ENCODE assay signal across 9 mouse cellular contexts in the genomic region with DNA sequence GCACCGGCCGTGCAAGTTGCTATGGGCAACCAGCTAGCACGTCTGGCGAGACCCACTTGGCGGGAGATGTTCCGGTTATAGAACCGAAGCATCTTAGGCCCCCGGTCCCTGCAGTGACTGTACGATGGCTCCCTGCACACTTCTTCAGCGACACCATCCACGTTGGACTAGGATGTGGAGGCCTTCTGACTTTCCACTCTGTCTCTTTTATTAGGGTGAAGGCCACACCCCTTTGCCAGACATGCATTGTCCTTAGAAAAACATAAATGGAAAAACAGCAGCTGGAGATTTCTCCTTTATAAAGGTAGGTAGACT. TPM values are rescaled to one million over a fixed set of nuclear protein-coding genes. Genes with fewer than 3 reads are reported as not detected.
DNase-seq lines count a peak whose midpoint lies in the region; ATAC-seq and TF ChIP-seq lines count a peak whose summit lies in the region.
"Had no signal": no experiment of that assay in that cellular context is flagged by ENCODE, and none has a peak within 500 bp of the region (broad histone marks: within the 10 kb centered on the region; RNA-seq: fewer than 3 reads in every experiment).

No protein-coding gene starts in this region.

- peak overlapping the region; percentile 64 for H3K4me2 ChIP-seq in heart, embryonic 11.5 days
- peak overlapping the region; percentile 89; the same call in 1 of the 2 replicates for H3K4me2 ChIP-seq in CH12.LX (ENCODE audit: insufficient read depth, low read depth, poor library complexity, severe bottlenecking)
- H3K4me2 ChIP-seq in forebrain, embryonic 15.5 days (replicated peaks) = peak overlapping the region; percentile 49
- H3K4me2 ChIP-seq in liver, embryonic 16.5 days (ENCODE audit: low read depth, low read length) = peak overlapping the region; percentile 82

- DNase-seq in heart, postnatal 10 days = no peak
- DNase-seq in CH12.LX (ENCODE audit: extremely low read depth) = no peak
- DNase-seq in right cerebral cortex, postnatal 25 days = no peak
- DNase-seq in Muller cell, postnatal 12 days (ENCODE audit: inconsistent ontology term) = no peak
- DNase-seq in layer of hippocampus, adult 18-20 months (ENCODE audit: low spot score in 2 of 2) = no peak

- intact Hi-C loops in heart, postnatal 10 days (cut with DNase I) = no loop called here

- peaks cover 15% of the 10 kb centered on the region for H3K36me3 ChIP-seq in heart, embryonic 11.5 days (ENCODE audit: control insufficient read depth, insufficient read depth, low read length)
- peaks cover 16 to 22% of the 10 kb centered on the region in 2 experiments for H3K36me3 ChIP-seq in CH12.LX (replicated peaks in 1 of 2; ENCODE audit: control insufficient read depth in 1 of 2, insufficient read depth in 1 of 2, low read length in 1 of 2)
- H3K36me3 ChIP-seq in forebrain, embryonic 15.5 days = peaks cover 26% of the 10 kb centered on the region
- peaks cover 2% of the 10 kb centered on the region; the same call in 1 of the 2 replicates for H3K36me3 ChIP-seq in liver, embryonic 16.5 days (ENCODE audit: control insufficient read depth, insufficient read depth)

- no peaks in the 10 kb centered on the region; the same call in 1 of the 2 replicates for H3K79me2 ChIP-seq in CH12.LX (replicated peaks; ENCODE audit: control insufficient read depth, extremely low read depth, insufficient read depth, poor library complexity, severe bottlenecking)

- H3K27ac ChIP-seq in heart, embryonic 11.5 days (ENCODE audit: low read depth, low read length) = peak overlapping the region; percentile 89
- H3K27ac ChIP-seq in CH12.LX (ENCODE audit: insufficient read depth, low read depth) = peak overlapping the region; percentile 82
- H3K27ac ChIP-seq in forebrain, embryonic 15.5 days (replicated peaks) = peak overlapping the region; percentile 84
- peak overlapping the region; percentile 90 for H3K27ac ChIP-seq in liver, embryonic 16.5 days (ENCODE audit: low read length)

- no peak for TF ChIP-seq EP300 in CH12.LX (IDR thresholded peaks at IDR 0.05; ENCODE audit: low read length)

- in situ Hi-C loops in CH12.LX (cut with MboI; ENCODE audit: low pct_ligation_motif_present, low pct_unique_long_range_greater_than_20kb, low sequenced_read_pairs) = loop anchor here (5.0 kb wide), 1 partner anchor 94 kb away; no protein-coding TSS in a partner anchor

- H3K27me3 ChIP-seq in heart, embryonic 11.5 days (ENCODE audit: control insufficient read depth, insufficient read depth, low read length) = no peaks in the 10 kb centered on the region
- no peaks in the 10 kb centered on the region for H3K27me3 ChIP-seq in CH12.LX (replicated peaks)
- H3K27me3 ChIP-seq in forebrain, embryonic 15.5 days = no peaks in the 10 kb centered on the region
- no peaks in the 10 kb centered on the region for H3K27me3 ChIP-seq in liver, embryonic 16.5 days (ENCODE audit: control insufficient read depth, insufficient read depth, low read depth, low read length)

- no peaks in the 10 kb centered on the region for H3K9me3 ChIP-seq in heart, embryonic 11.5 days (replicated peaks; ENCODE audit: control insufficient read depth, low read length)
- peaks cover 9% of the 10 kb centered on the region for H3K9me3 ChIP-seq in CH12.LX (replicated peaks; ENCODE audit: low read length)
- H3K9me3 ChIP-seq in forebrain, embryonic 15.5 days = no peaks in the 10 kb centered on the region
- H3K9me3 ChIP-seq in liver, embryonic 16.5 days (replicated peaks; ENCODE audit: control insufficient read depth, low read length) = 0 out of 2 replicates have a peak, but pooled peaks cover 2% of the 10 kb centered on the region

- peak overlapping the region; percentile 81 for H3K9ac ChIP-seq in heart, embryonic 11.5 days (ENCODE audit: low read depth, low read length)
- peak overlapping the region; percentile 76 for H3K9ac ChIP-seq in CH12.LX (ENCODE audit: insufficient read depth, low read depth)
- H3K9ac ChIP-seq in forebrain, embryonic 15.5 days (replicated peaks) = peak overlapping the region; percentile 61
- H3K9ac ChIP-seq in liver, embryonic 16.5 days (ENCODE audit: low read depth, low read length) = peak overlapping the region; percentile 74

- TF ChIP-seq RAD21 in CH12.LX (IDR thresholded peaks at IDR 0.05; ENCODE audit: low read depth, low read length) = no peak

- 0% methylated on average over 11 of the region's 11 CpGs for WGBS in heart, embryonic 11.5 days (ENCODE audit: insufficient replicate concordance)
- under 1% methylated on average over 11 of the region's 11 CpGs for WGBS in forebrain, embryonic 15.5 days
- WGBS in liver, embryonic 16.5 days (ENCODE audit: insufficient replicate concordance) = 2% methylated on average over 11 of the region's 11 CpGs

- peak overlapping the region; percentile 55 for H3K4me3 ChIP-seq in heart, embryonic 11.5 days (ENCODE audit: low read depth, low read length)
- peak overlapping the region; percentile 57 to 77 (median 70) for H3K4me3 ChIP-seq in CH12.LX (replicated peaks in 1 of 3; ENCODE audit: low read depth in 2 of 3, low read length in 2 of 3, poor library complexity in 1 of 3)
- H3K4me3 ChIP-seq in forebrain, embryonic 15.5 days = peak overlapping the region; percentile 59
- H3K4me3 ChIP-seq in liver, embryonic 16.5 days (ENCODE audit: low read depth, low read length) = peak overlapping the region; percentile 81

- dilution Hi-C loops in CH12.LX (cut with MboI; ENCODE audit: extremely low pct_ligation_motif_present, extremely low pct_unique_long_range_greater_than_20kb, low sequenced_read_pairs) = no loop called here

- ATAC-seq in heart, embryonic 11.5 days (replicated peaks; ENCODE audit: insufficient number of reproducible peaks, low FRiP score, low TSS enrichment) = peak; percentile 23; the same call in 1 of the 2 replicates
- no peak for ATAC-seq in forebrain, embryonic 15.5 days (replicated peaks)
- ATAC-seq in liver, embryonic 16.5 days (ENCODE audit: low read depth) = no peak

- TF ChIP-seq POLR2A in CH12.LX (IDR thresholded peaks at IDR 0.05; ENCODE audit: low read depth, low read length) = no peak

- TF ChIP-seq CTCF in CH12.LX (conservative IDR thresholded peaks at IDR 0.05 in 1 of 2, IDR thresholded peaks at IDR 0.05 in 1 of 2; ENCODE audit: low read depth in 2 of 2, low read length in 2 of 2) = no peak

- H3K4me1 ChIP-seq in heart, embryonic 11.5 days (ENCODE audit: control insufficient read depth, insufficient read depth, low read length) = no peaks in the 10 kb centered on the region
- peaks cover 15 to 36% of the 10 kb centered on the region in 2 experiments for H3K4me1 ChIP-seq in CH12.LX (ENCODE audit: control insufficient read depth in 1 of 2, insufficient read depth in 2 of 2)
- H3K4me1 ChIP-seq in forebrain, embryonic 15.5 days = peaks cover 18% of the 10 kb centered on the region
- peaks cover 22% of the 10 kb centered on the region for H3K4me1 ChIP-seq in liver, embryonic 16.5 days (ENCODE audit: control insufficient read depth, low read depth, low read length)

TF ChIP-seq in CH12.LX, 34 proteins besides CTCF, POLR2A, EP300 and RAD21:
- peak; percentile 92 for TF ChIP-seq MXI1 (IDR thresholded peaks at IDR 0.05; ENCODE audit: low read depth, low read length)
- TF ChIP-seq TBP (conservative IDR thresholded peaks at IDR 0.05; ENCODE audit: low read depth, low read length) = peak; percentile 85
- no peak for TF ChIP-seq ELF1 (IDR thresholded peaks at IDR 0.05; ENCODE audit: low read depth, low read length)
- no peak for TF ChIP-seq JUND (conservative IDR thresholded peaks at IDR 0.05; ENCODE audit: low read depth, low read length)
- no peak for TF ChIP-seq USF1 (IDR thresholded peaks at IDR 0.05; ENCODE audit: low read depth, low read length)
- no peak for TF ChIP-seq E2F4 (IDR thresholded peaks at IDR 0.05; ENCODE audit: insufficient replicate concordance, low read depth, low read length)
- peak; percentile 16; the same call in 1 of the 2 replicates for TF ChIP-seq SIN3A (IDR thresholded peaks at IDR 0.05; ENCODE audit: low read length)

RNA-seq across cellular contexts. Expression of a gene that starts 0.5 kb away (rescaled TPM):
- 37.6 and 38.8 TPM in 2 replicates for polyA plus RNA-seq in heart, embryonic 11.5 days (2014; fragmentation: Nextera tagmentation; extraction: Ambion mirVana)
- total RNA-seq in heart, postnatal 10 days (2021) = 10 to 100 TPM; 42.9 to 46.8 TPM
- total RNA-seq in CH12.LX (2012; rRNA removed) = 19.7 and 23.3 TPM in 2 replicates
- 22.3 and 24.5 TPM in 2 replicates for total RNA-seq in CH12.LX (2014; rRNA removed)
- polyA plus RNA-seq in CH12.LX (2012; ENCODE audit: insufficient read length, low read depth) = 18.6 and 23.7 TPM in 2 replicates
- 67.3 and 72.6 TPM in 2 replicates for polyA plus RNA-seq in forebrain, embryonic 15.5 days (2015; fragmentation: Nextera tagmentation; extraction: Ambion mirVana)
- 10.1 and 11.4 TPM in 2 replicates for polyA plus RNA-seq in liver, embryonic 16.5 days (2015; fragmentation: Nextera tagmentation; extraction: Ambion mirVana)
- 10 to 100 TPM; 56.2 to 56.7 TPM for total RNA-seq in layer of hippocampus, adult 18-20 months (2021)

RNA-seq across cellular contexts. Expression of a gene that starts 12.5 kb away (rescaled TPM):
- 0.11 TPM in 1 of 2 replicates, not detected in the other for polyA plus RNA-seq in heart, embryonic 11.5 days (2014; fragmentation: Nextera tagmentation; extraction: Ambion mirVana)
- not detected for total RNA-seq in heart, postnatal 10 days (2021)
- total RNA-seq in CH12.LX (2012; rRNA removed) (0.08 TPM in 2 replicates), CH12.LX (2014; rRNA removed) (0.08 TPM in 1 of 2 replicates, not detected in the other)
- not detected in 2 replicates for polyA plus RNA-seq in CH12.LX (2012; ENCODE audit: insufficient read length, low read depth)
- not detected in 2 replicates for polyA plus RNA-seq in forebrain, embryonic 15.5 days (2015; fragmentation: Nextera tagmentation; extraction: Ambion mirVana)
- not detected in 2 replicates for polyA plus RNA-seq in liver, embryonic 16.5 days (2015; fragmentation: Nextera tagmentation; extraction: Ambion mirVana)
- total RNA-seq in layer of hippocampus, adult 18-20 months (2021) = not detected
- total RNA-seq: left cerebral cortex, adult 18-20 months had no signal

RNA-seq across cellular contexts. Expression of a gene that starts 46.9 kb away (rescaled TPM):
- polyA plus RNA-seq in heart, embryonic 11.5 days (2014; fragmentation: Nextera tagmentation; extraction: Ambion mirVana) = 4.2 and 5.1 TPM in 2 replicates
- 1 to 10 TPM; 4.3 to 4.4 TPM for total RNA-seq in heart, postnatal 10 days (2021)
- total RNA-seq in CH12.LX (2012; rRNA removed) (2.2 and 3.3 TPM in 2 replicates), CH12.LX (2014; rRNA removed) (1.3 and 1.4 TPM in 2 replicates)
- 0.76 and 0.79 TPM in 2 replicates for polyA plus RNA-seq in CH12.LX (2012; ENCODE audit: insufficient read length, low read depth)
- polyA plus RNA-seq in forebrain, embryonic 15.5 days (2015; fragmentation: Nextera tagmentation; extraction: Ambion mirVana) = 4.0 and 6.0 TPM in 2 replicates
- polyA plus RNA-seq in liver, embryonic 16.5 days (2015; fragmentation: Nextera tagmentation; extraction: Ambion mirVana) = 3.2 and 3.8 TPM in 2 replicates
- total RNA-seq in layer of hippocampus, adult 18-20 months (2021) = 10 to 100 TPM; 15.1 to 17.4 TPM

RNA-seq across cellular contexts. Expression of a gene that starts 47.2 kb away (rescaled TPM):
- 10.2 and 12.7 TPM in 2 replicates for polyA plus RNA-seq in heart, embryonic 11.5 days (2014; fragmentation: Nextera tagmentation; extraction: Ambion mirVana)
- 10 to 100 TPM; 13.9 to 14.6 TPM for total RNA-seq in heart, postnatal 10 days (2021)
- total RNA-seq in CH12.LX (2012; rRNA removed) = 14.1 and 18.3 TPM in 2 replicates
- total RNA-seq in CH12.LX (2014; rRNA removed) = 18.7 and 20.9 TPM in 2 replicates
- polyA plus RNA-seq in CH12.LX (2012; ENCODE audit: insufficient read length, low read depth) = 18.9 and 24.2 TPM in 2 replicates
- polyA plus RNA-seq in forebrain, embryonic 15.5 days (2015; fragmentation: Nextera tagmentation; extraction: Ambion mirVana) = 3.7 and 5.1 TPM in 2 replicates
- 32.0 and 33.4 TPM in 2 replicates for polyA plus RNA-seq in liver, embryonic 16.5 days (2015; fragmentation: Nextera tagmentation; extraction: Ambion mirVana)
- 1 to 10 TPM; 5.9 to 6.1 TPM for total RNA-seq in layer of hippocampus, adult 18-20 months (2021)
